10 mouse cellular contexts compared by ENCODE assay signal in genomic region chr13:45397896-45398805, GRCm38 (mm10). TPM values are rescaled to one million over a fixed set of nuclear protein-coding genes. Genes with fewer than 3 reads are reported as not detected.
DNase-seq lines count a peak whose midpoint lies in the region; ATAC-seq and TF ChIP-seq lines count a peak whose summit lies in the region.
"Had no signal": no experiment of that assay in that cellular context is flagged by ENCODE, and none has a peak within 500 bp of the region (broad histone marks: within the 10 kb centered on the region; RNA-seq: fewer than 3 reads in every experiment).

No protein-coding gene starts in this region.

- no peak overlapping the region for H3K4me2 ChIP-seq in hindbrain, embryonic 11.5 days (replicated peaks; ENCODE audit: low read depth, low read length)
- no peak overlapping the region for H3K4me2 ChIP-seq in hindbrain, postnatal 0 days (ENCODE audit: low read depth, low read length)
- H3K4me2 ChIP-seq: heart, embryonic 13.5 days had no signal

- DNase-seq in hindbrain, embryonic 11.5 days (ENCODE audit: low spot score): no peak
- no peak for DNase-seq in hindbrain, postnatal 0 days (ENCODE audit: low spot score)
- DNase-seq in 3134 (ENCODE audit: extremely low read depth, insufficient read length, low spot score): peak; percentile 53
- peak; percentile 19 for DNase-seq in MEL (ENCODE audit: low read depth, low spot score)
- DNase-seq in forelimb bud, embryonic 11.5 days (ENCODE audit: low read depth, low spot score): peak; percentile 62
- no peak for DNase-seq in layer of hippocampus, postnatal 25 days (ENCODE audit: extremely low spot score in 1 of 2, low spot score in 1 of 2)
- no peak for DNase-seq in adipocyte (ENCODE audit: low spot score)
- DNase-seq: thymus, postnatal 36 days had no signal

- no peak for ATAC-seq in hindbrain, embryonic 11.5 days (ENCODE audit: low FRiP score)
- no peak for ATAC-seq in hindbrain, postnatal 0 days
- ATAC-seq: inflammation-experienced regulatory T-cells, adult 6 months had no signal

- no peaks in the 10 kb centered on the region for H3K36me3 ChIP-seq in hindbrain, embryonic 11.5 days (ENCODE audit: control insufficient read depth, insufficient read depth, low read length)
- H3K36me3 ChIP-seq in hindbrain, postnatal 0 days (ENCODE audit: insufficient read depth, low read length): no peaks in the 10 kb centered on the region
- H3K36me3 ChIP-seq in MEL (ENCODE audit: control insufficient read depth in 1 of 2, insufficient read depth in 2 of 2, low read length in 2 of 2): peaks cover 0 to 3% of the 10 kb centered on the region in 2 experiments; a peak in 2 of 4 replicates

- no peak for TF ChIP-seq POLR2A in MEL (IDR thresholded peaks at IDR 0.05; ENCODE audit: control insufficient read depth in 1 of 2, insufficient read depth in 1 of 2, low read depth in 1 of 2, low read length in 2 of 2, poor library complexity in 1 of 2)

- no peak for TF ChIP-seq EP300 in MEL (IDR thresholded peaks at IDR 0.05; ENCODE audit: low read depth in 1 of 2, low read length in 2 of 2)

- H3K27me3 ChIP-seq in hindbrain, embryonic 11.5 days (ENCODE audit: control insufficient read depth, insufficient read depth, low read length): no peaks in the 10 kb centered on the region
- H3K27me3 ChIP-seq in hindbrain, postnatal 0 days (ENCODE audit: insufficient read depth, low read length): no peaks in the 10 kb centered on the region
- H3K27me3 ChIP-seq in MEL (ENCODE audit: control insufficient read depth in 1 of 2, insufficient read depth in 2 of 2, low read length in 2 of 2): no peaks in the 10 kb centered on the region
- H3K27me3 ChIP-seq: heart, embryonic 13.5 days had no signal

- TF ChIP-seq RAD21 in MEL (IDR thresholded peaks at IDR 0.05; ENCODE audit: low read depth, low read length): no peak

- no peaks in the 10 kb centered on the region for H3K9me3 ChIP-seq in hindbrain, embryonic 11.5 days (ENCODE audit: control insufficient read depth, low read length)
- H3K9me3 ChIP-seq in hindbrain, postnatal 0 days (ENCODE audit: low read length): no peaks in the 10 kb centered on the region
- no peaks in the 10 kb centered on the region for H3K9me3 ChIP-seq in MEL (replicated peaks; ENCODE audit: insufficient read depth, low read length)
- H3K9me3 ChIP-seq: heart, embryonic 13.5 days had no signal

- 68% methylated on average over 16 of the region's 21 CpGs for WGBS in hindbrain, embryonic 11.5 days
- 69% methylated on average over 16 of the region's 21 CpGs for WGBS in hindbrain, postnatal 0 days

- peaks cover 2% of the 10 kb centered on the region for H3K79me2 ChIP-seq in MEL (ENCODE audit: control insufficient read depth, insufficient read depth, low read length, poor library complexity)

- no peak for TF ChIP-seq CTCF in hindbrain, postnatal 0 days (IDR thresholded peaks at IDR 0.05; ENCODE audit: low read depth)
- no peak for TF ChIP-seq CTCF in MEL (IDR thresholded peaks at IDR 0.05 in 2 of 3, conservative IDR thresholded peaks at IDR 0.05 in 1 of 3; ENCODE audit: control insufficient read depth in 1 of 3, insufficient read depth in 1 of 3, low read depth in 2 of 3, low read length in 3 of 3, poor library complexity in 1 of 3, severe bottlenecking in 1 of 3)

- peak overlapping the region; percentile 4; the same call in 1 of the 2 replicates for H3K27ac ChIP-seq in hindbrain, embryonic 11.5 days (ENCODE audit: low read depth, low read length)
- no peak overlapping the region for H3K27ac ChIP-seq in hindbrain, postnatal 0 days
- H3K27ac ChIP-seq in MEL (ENCODE audit: control insufficient read depth, low read depth, low read length): no peak overlapping the region
- H3K27ac ChIP-seq: heart, embryonic 13.5 days had no signal

- no peak overlapping the region for H3K9ac ChIP-seq in hindbrain, embryonic 11.5 days (ENCODE audit: low read depth, low read length)
- no peak overlapping the region for H3K9ac ChIP-seq in hindbrain, postnatal 0 days (replicated peaks; ENCODE audit: low read length)
- H3K9ac ChIP-seq in MEL (ENCODE audit: control insufficient read depth, low read depth, low read length, poor library complexity, severe bottlenecking): no peak overlapping the region
- H3K9ac ChIP-seq: heart, embryonic 13.5 days had no signal

- no peak overlapping the region for H3K4me3 ChIP-seq in hindbrain, embryonic 11.5 days (ENCODE audit: low read depth, low read length)
- no peak overlapping the region for H3K4me3 ChIP-seq in hindbrain, postnatal 0 days (ENCODE audit: low read length)
- no peak overlapping the region for H3K4me3 ChIP-seq in MEL (ENCODE audit: control insufficient read depth in 1 of 2, insufficient read depth in 1 of 2, low read depth in 2 of 2, low read length in 2 of 2)
- H3K4me3 ChIP-seq: heart, embryonic 13.5 days had no signal

- H3K4me1 ChIP-seq in hindbrain, embryonic 11.5 days (replicated peaks; ENCODE audit: control insufficient read depth, insufficient read depth, low read length): 0 out of 2 replicates have a peak, but pooled peaks cover 5% of the 10 kb centered on the region
- no peaks in the 10 kb centered on the region for H3K4me1 ChIP-seq in hindbrain, postnatal 0 days (ENCODE audit: insufficient read depth, low read length)
- H3K4me1 ChIP-seq in MEL (ENCODE audit: control insufficient read depth in 1 of 2, insufficient read depth in 2 of 2, low read length in 2 of 2): peaks cover 0 to under 1% of the 10 kb centered on the region in 2 experiments; a peak in 1 of 4 replicates

TF ChIP-seq in MEL, 35 proteins besides CTCF, POLR2A, EP300 and RAD21:
- no peak for TF ChIP-seq TCF12 (IDR thresholded peaks at IDR 0.05; ENCODE audit: low read depth, low read length)

RNA-seq across cellular contexts. Expression of gene Mylip, which starts 8.6 kb away (rescaled TPM):
- polyA plus RNA-seq in hindbrain, embryonic 11.5 days (2014; fragmentation: Nextera tagmentation; extraction: Ambion mirVana): 6.0 and 7.8 TPM in 2 replicates
- 13.0 and 15.1 TPM in 2 replicates for total RNA-seq in hindbrain, postnatal 0 days (2014; rRNA removed)
- polyA plus RNA-seq in hindbrain, postnatal 0 days (2015; fragmentation: Nextera tagmentation; extraction: Ambion mirVana): 4.4 and 4.6 TPM in 2 replicates
- total RNA-seq in MEL (2012; rRNA removed): 1.4 and 1.8 TPM in 2 replicates
- 1 to 10 TPM in 1 of 2 experiments, not detected in 1; 7.6 TPM for polyA plus RNA-seq in MEL (2012; ENCODE audit: insufficient read depth in 1 of 2, insufficient read length in 2 of 2, low read depth in 1 of 2, low replicate concordance in 2 of 2, missing spikeins in 1 of 2)
- total RNA-seq in layer of hippocampus, postnatal 25 days (2021): 10 to 100 TPM; 19.6 to 28.4 TPM

Comparison
In these comparisons a context has a peak if more than half of its experiments do, and no peak if none do; other contexts are left out.
1. DNase-seq: peak in 3134 (single experiment), MEL (single experiment) and forelimb bud, embryonic 11.5 days (single experiment); none in hindbrain, embryonic 11.5 days (single experiment), hindbrain, postnatal 0 days (single experiment), layer of hippocampus, postnatal 25 days (0 of 2) and adipocyte (single experiment).